Mouse (Mus musculus) heart, postnatal 0 days (tissue): ENCODE results near the gene Ntm. TPM values are rescaled to one million over a fixed set of nuclear protein-coding genes. Genes with fewer than 3 reads are reported as not detected.

ENCODE experiments used
- ATAC-seq: fragments of 200-750 bp; cut with Nextera tagmentation; 2 replicates; pipeline ENCODE4 v1.8.0; 2017; ENCODE audit warnings: low read depth, moderate number of reproducible peaks, moderate library complexity; ENCODE audit not compliant: insufficient read depth
- DNase-seq: peaks from one replicate; pipeline ENCODE4 v3.0.0-alpha.2; 2016; ENCODE audit warnings: low spot score
- H3K27ac ChIP-seq: fragments of 300-500 bp; sonication (generic); 2 replicates; pipeline ENCODE4 v1.5.1; 2014; ENCODE audit warnings: low read depth, mild to moderate bottlenecking
- H3K27me3 ChIP-seq: fragments of 300-500 bp; sonication (generic); 2 replicates; pipeline ENCODE4 v1.6.1; 2014; ENCODE audit warnings: low read length, mixed read lengths; ENCODE audit not compliant: control insufficient read depth, insufficient read depth
- H3K36me3 ChIP-seq: fragments of 300-500 bp; sonication (generic); replicated peaks from 2 replicates; pipeline ENCODE4 v1.6.1; 2014; ENCODE audit warnings: low read length, mixed read lengths; ENCODE audit not compliant: control insufficient read depth, insufficient read depth
- H3K4me1 ChIP-seq: fragments of 300-500 bp; sonication (generic); 2 replicates; pipeline ENCODE4 v1.6.1; 2014; ENCODE audit warnings: antibody characterized with exemption; ENCODE audit not compliant: control insufficient read depth, insufficient read depth
- H3K4me2 ChIP-seq: fragments of 300-500 bp; sonication (generic); 2 replicates; pipeline ENCODE4 v1.6.1; 2014; ENCODE audit warnings: low read depth, mild to moderate bottlenecking, low read length, moderate library complexity
- H3K4me3 ChIP-seq: fragments of 300-500 bp; sonication (generic); 2 replicates; pipeline ENCODE4 v1.5.1; 2014; ENCODE audit warnings: low read depth, low read length
- H3K9ac ChIP-seq: fragments of 300-500 bp; sonication (generic); replicated peaks from 2 replicates; pipeline ENCODE4 v1.6.1; 2014; ENCODE audit warnings: low read depth, low read length, mixed read lengths
- H3K9me3 ChIP-seq: fragments of 300-500 bp; sonication (generic); replicated peaks from 2 replicates; pipeline ENCODE4 v1.6.1; 2016; ENCODE audit warnings: low read length; ENCODE audit not compliant: control insufficient read depth
- CTCF ChIP-seq: IDR thresholded peaks from 2 replicates; pipeline ENCODE4 v1.5.1; 2016; ENCODE audit warnings: antibody characterized with exemption, control low read depth, low read depth
- EP300 ChIP-seq: IDR thresholded peaks from 2 replicates; pipeline ENCODE4 v1.6.1; 2016; ENCODE audit warnings: antibody characterized with exemption, low read depth
- WGBS: fragments of 180-500 bp; shearing (Covaris S2); extraction: QIAGEN DNeasy Blood & Tissue Kit; methylation state at CpG from one replicate; pipeline ENCODE4 v1.1.7; 2014; 5-methylcytosine and 5-hydroxymethylcytosine counted together
- polyA plus RNA-seq: library from polyadenylated mRNA; unstranded; fragments of >200 nt; fragmentation: Nextera tagmentation; extraction: Ambion mirVana; gene quantifications from 2 replicates; pipeline ENCODE4 v1.2.1, GENCODE M21; 2015
- total RNA-seq: library from RNA; depleted of rRNA; stranded (reverse); fragments of >200 nt; gene quantifications from 2 replicates; pipeline ENCODE4 v1.2.3, GENCODE M21; 2014; ENCODE audit warnings: low replicate concordance

Ntm gene
- total and polyA plus RNA-seq, 2 experiments from 2014 or later = 7.1 to 8.8 TPM

- Histone ChIP-seq H3K4me1 (no peaks in the 10 kb centered on the region), H3K36me3 (no peaks in the 10 kb centered on the region)
These were observed 951.5 kb downstream of the Ntm start for GRCm38 (mm10) chr9:29011476-29011875.

GRCm38 (mm10) chr9:29004534-29004933, 958.4 kb downstream of the Ntm start:
- H3K9ac ChIP-seq = no peak overlapping the region
- no peak overlapping the region for H3K4me3 ChIP-seq
- H3K4me2 ChIP-seq = no peak overlapping the region
- H3K9me3 ChIP-seq = no peaks in the 10 kb centered on the region
- DNase-seq (no peak), ATAC-seq (no peak)
- H3K27ac ChIP-seq = no peak overlapping the region
- WGBS = 78% methylated on average over 7 of the region's 7 CpGs
- no peak for TF ChIP-seq EP300
- no peak for TF ChIP-seq CTCF
- no peaks in the 10 kb centered on the region for H3K27me3 ChIP-seq
- no peaks in the 10 kb centered on the region for H3K4me1 ChIP-seq
- no peaks in the 10 kb centered on the region for H3K36me3 ChIP-seq

More at GRCm38 (mm10) chr9:29011476-29011875, 951.5 kb downstream of the Ntm start:
- ATAC-seq (no peak), DNase-seq (no peak)
- H3K4me2 ChIP-seq = no peak overlapping the region
- no peak overlapping the region for H3K9ac ChIP-seq
- no peak overlapping the region for H3K4me3 ChIP-seq
- H3K9me3 ChIP-seq = no peaks in the 10 kb centered on the region
- no peak overlapping the region for H3K27ac ChIP-seq
- no peaks in the 10 kb centered on the region for H3K27me3 ChIP-seq
- TF ChIP-seq CTCF = no peak
- no peak for TF ChIP-seq EP300
- 48% methylated on average over 3 of the region's 3 CpGs for WGBS

GRCm38 (mm10) chr9:28999951-29000351, 963.0 kb downstream of the Ntm start:
- H3K27me3 ChIP-seq = no peaks in the 10 kb centered on the region
- no peaks in the 10 kb centered on the region for H3K9me3 ChIP-seq
- DNase-seq = no peak
- no peak overlapping the region for H3K9ac ChIP-seq
- H3K4me3 ChIP-seq = no peak overlapping the region
- ATAC-seq = no peak
- H3K4me2 ChIP-seq = no peak overlapping the region
- TF ChIP-seq EP300 (no peak), CTCF (no peak)
- 55% methylated on average over 4 of the region's 4 CpGs for WGBS
- no peaks in the 10 kb centered on the region for H3K36me3 ChIP-seq
- H3K4me1 ChIP-seq = no peaks in the 10 kb centered on the region
- no peak overlapping the region for H3K27ac ChIP-seq

GRCm38 (mm10) chr9:28977275-28977674, 985.7 kb downstream of the Ntm start:
- WGBS = 66% methylated on average over 1 of the region's 1 CpGs
- no peak overlapping the region for H3K27ac ChIP-seq
- peaks cover 12% of the 10 kb centered on the region for H3K4me1 ChIP-seq
- H3K9me3 ChIP-seq = no peaks in the 10 kb centered on the region
- DNase-seq (no peak), ATAC-seq (no peak)
- H3K9ac ChIP-seq = no peak overlapping the region
- no peaks in the 10 kb centered on the region for H3K36me3 ChIP-seq
- no peak overlapping the region for H3K4me2 ChIP-seq
- no peak overlapping the region for H3K4me3 ChIP-seq
- no peaks in the 10 kb centered on the region for H3K27me3 ChIP-seq
- TF ChIP-seq EP300 (no peak), CTCF (no peak)

- no peak for ATAC-seq
- H3K9ac ChIP-seq = no peak overlapping the region
- no peak overlapping the region for H3K27ac ChIP-seq
- no peaks in the 10 kb centered on the region for H3K9me3 ChIP-seq
- H3K36me3 ChIP-seq = no peaks in the 10 kb centered on the region
- DNase-seq = no peak
- H3K4me2 ChIP-seq = no peak overlapping the region
- 70% methylated on average over 1 of the region's 1 CpGs for WGBS
- H3K27me3 ChIP-seq = no peaks in the 10 kb centered on the region
- no peaks in the 10 kb centered on the region for H3K4me1 ChIP-seq
- no peak for TF ChIP-seq EP300
- no peak for TF ChIP-seq CTCF
- H3K4me3 ChIP-seq = no peak overlapping the region
These were observed 993.5 kb downstream of the Ntm start for GRCm38 (mm10) chr9:28969455-28969854.
